Mouse (Mus musculus) liver, embryonic 14.5 days (tissue): ENCODE measurements around the gene Acox2. TPM values are rescaled to one million over a fixed set of nuclear protein-coding genes. Genes with fewer than 3 reads are reported as not detected.

ENCODE experiments used
- ATAC-seq: fragments of 200-750 bp; cut with Nextera tagmentation; 2 replicates; pipeline ENCODE4 v1.8.0; 2017; ENCODE audit warnings: moderate number of reproducible peaks, mild to moderate bottlenecking, moderate library complexity; ENCODE audit not compliant: insufficient read depth
- DNase-seq, 3 experiments: peaks; one replicate each; pipeline ENCODE4 v3.0.0-alpha.2; 2012 to 2013; ENCODE audit warnings: low read depth in 3 of 3, low spot score in 3 of 3
- H3K27ac ChIP-seq: fragments of 300-500 bp; sonication (generic); 2 replicates; pipeline ENCODE4 v1.5.1; 2014; ENCODE audit warnings: moderate library complexity, mild to moderate bottlenecking, control low read depth, inconsistent platforms
- H3K27me3 ChIP-seq: fragments of 300-500 bp; sonication (generic); 2 replicates; pipeline ENCODE4 v1.6.1; 2014; ENCODE audit warnings: mild to moderate bottlenecking, low read length, moderate library complexity; ENCODE audit not compliant: control insufficient read depth, insufficient read depth
- H3K36me3 ChIP-seq: fragments of 300-500 bp; sonication (generic); replicated peaks from 2 replicates; pipeline ENCODE4 v1.6.1; 2014; ENCODE audit warnings: low read depth; ENCODE audit not compliant: control insufficient read depth, insufficient read depth
- H3K4me1 ChIP-seq, 2 experiments: fragments of 200-500 bp in 1 of 2; fragments of 300-500 bp in 1 of 2; sonication (generic) in 1 of 2; replicated peaks; 2 replicates each; pipeline ENCODE4 v1.6.1; 2012 to 2014; ENCODE audit warnings: antibody characterized with exemption in 1 of 2, inconsistent platforms in 1 of 2, low read length in 1 of 2; ENCODE audit not compliant: control insufficient read depth in 2 of 2, insufficient read depth in 2 of 2
- H3K4me2 ChIP-seq: fragments of 300-500 bp; sonication (generic); 2 replicates; pipeline ENCODE4 v1.6.1; 2014; ENCODE audit warnings: low read depth, mild to moderate bottlenecking, control low read depth, moderate library complexity
- H3K4me3 ChIP-seq, 2 experiments: fragments of 200-500 bp in 1 of 2; fragments of 300-500 bp in 1 of 2; sonication (generic) in 1 of 2; 2 replicates each; pipeline ENCODE4 v1.5.1; 2012 to 2014; ENCODE audit warnings: low read depth in 2 of 2, low read length in 2 of 2, mild to moderate bottlenecking in 2 of 2, control low read depth in 1 of 2, inconsistent platforms in 1 of 2, moderate library complexity in 1 of 2; ENCODE audit not compliant: insufficient read depth in 1 of 2
- H3K9ac ChIP-seq: fragments of 300-500 bp; sonication (generic); replicated peaks from 2 replicates; pipeline ENCODE4 v1.6.1; 2014; ENCODE audit warnings: mild to moderate bottlenecking, control low read depth, moderate library complexity
- H3K9me3 ChIP-seq: fragments of 300-500 bp; sonication (generic); 2 replicates; pipeline ENCODE4 v1.6.1; 2016; ENCODE audit warnings: low read length, mixed read lengths; ENCODE audit not compliant: control insufficient read depth
- CTCF ChIP-seq: IDR thresholded peaks from 2 replicates; pipeline ENCODE4 v1.5.1; 2016; ENCODE audit warnings: antibody characterized with exemption, low read depth, control low read depth
- EP300 ChIP-seq: IDR thresholded peaks from 2 replicates; pipeline ENCODE4 v1.6.1; 2016; ENCODE audit warnings: antibody characterized with exemption, low read depth
- WGBS: fragments of 180-500 bp; shearing (Covaris S2); extraction: QIAGEN DNeasy Blood & Tissue Kit; methylation state at CpG from one replicate; pipeline ENCODE4 v1.1.7; 2014; ENCODE audit not compliant: insufficient replicate concordance; 5-methylcytosine and 5-hydroxymethylcytosine counted together
- polyA plus RNA-seq, 2 experiments: library from polyadenylated mRNA; depleted of rRNA in 1 of 2; stranded (reverse) in 1 of 2; unstranded in 1 of 2; fragments of >200 nt; fragmentation: Nextera tagmentation in 1 of 2; extraction: Ambion mirVana in 1 of 2; gene quantifications; 2 replicates each; pipeline versions ENCODE4 v1.2.1 to v1.2.3; 2012 to 2014

Acox2 gene
- polyA plus RNA-seq, 2 experiments: 18.3 to 25.0 TPM

DNA sequence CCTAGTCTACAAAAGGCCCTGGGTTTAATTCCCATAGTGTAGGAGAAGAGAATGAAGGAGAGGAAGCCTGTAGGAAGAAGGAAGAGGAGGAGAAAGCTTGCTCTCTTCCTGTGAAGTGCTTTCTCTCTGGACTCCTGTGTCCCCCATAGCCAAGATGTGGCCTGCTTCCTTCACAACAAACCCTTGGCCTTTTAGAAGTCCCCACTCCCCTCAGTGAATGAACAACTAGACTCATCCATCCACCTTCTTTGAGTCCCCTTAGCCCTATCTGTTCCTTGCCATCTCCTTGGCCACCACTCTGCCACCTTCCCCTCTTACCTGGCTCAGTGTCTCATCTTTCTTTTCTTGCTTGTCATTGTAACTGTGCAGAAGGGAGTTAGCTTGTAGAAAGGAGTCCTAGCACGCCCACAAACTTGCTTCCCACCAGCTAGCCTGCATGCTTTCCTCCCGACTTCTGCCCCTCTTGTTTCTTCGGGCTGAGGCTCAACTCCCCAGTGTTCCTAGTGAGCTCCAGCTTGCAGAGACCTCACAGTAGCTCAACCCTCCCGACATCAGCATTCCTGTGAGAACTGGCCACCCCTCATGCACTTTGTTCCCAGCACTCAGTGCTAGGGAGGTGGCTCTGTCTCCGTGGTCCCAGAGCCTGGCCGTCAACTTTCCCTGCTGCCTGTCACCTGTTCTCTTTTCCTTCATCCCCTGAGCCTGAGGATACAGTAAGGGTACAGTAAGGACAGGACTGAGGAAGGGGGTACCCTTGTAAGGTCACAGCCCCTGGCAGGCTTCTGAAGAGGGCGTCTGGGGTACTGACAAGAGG, 1.4 kb downstream of the Acox2 start:
- H3K36me3 ChIP-seq: no peaks in the 10 kb centered on the region
- H3K9ac ChIP-seq: no peak overlapping the region; the same call in 1 of the 2 replicates
- WGBS: 38% methylated on average over 7 of the region's 7 CpGs
- peaks cover 0 to 10% of the 10 kb centered on the region in 2 experiments; a peak in 1 of 4 replicates for H3K4me1 ChIP-seq
- H3K27ac ChIP-seq: no peak overlapping the region; the same call in 1 of the 2 replicates
- no peak for TF ChIP-seq EP300
- no peak for TF ChIP-seq CTCF
- no peak for DNase-seq
- peak overlapping the region in 1 of 2 experiments; percentile 20; a peak in 1 of 4 replicates for H3K4me3 ChIP-seq
- no peaks in the 10 kb centered on the region for H3K9me3 ChIP-seq
- H3K27me3 ChIP-seq: no peaks in the 10 kb centered on the region
- ATAC-seq: no peak
- H3K4me2 ChIP-seq: peak overlapping the region; percentile 45

- no peaks in the 10 kb centered on the region for H3K27me3 ChIP-seq
- H3K4me3 ChIP-seq: peak overlapping the region in 1 of 2 experiments; percentile 4; a peak in 1 of 4 replicates
- peak overlapping the region; percentile 45 for H3K4me2 ChIP-seq
Measured at GRCm38 (mm10) chr14:8256881-8257280, 2.3 kb downstream of the Acox2 start.

DNA sequence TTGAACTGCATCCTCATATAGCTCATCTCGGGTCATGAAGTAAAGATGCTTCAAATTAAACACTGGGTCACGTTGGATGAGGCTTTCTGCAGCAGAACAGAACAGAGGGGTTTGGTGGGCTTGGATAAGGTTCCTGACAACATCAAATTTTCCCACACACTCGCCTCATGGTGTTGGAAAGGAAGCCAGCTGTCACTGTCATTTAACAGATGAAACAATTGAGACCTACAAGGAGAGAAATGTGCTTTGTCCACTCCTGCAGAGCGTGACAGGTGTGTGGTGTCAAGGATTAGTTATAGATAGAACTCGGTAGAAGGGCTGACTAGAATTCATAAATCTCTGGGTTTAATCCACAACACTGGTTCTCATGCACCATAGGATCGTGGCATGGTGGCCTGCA, 3.1 kb downstream of the Acox2 start:
- H3K9me3 ChIP-seq: no peaks in the 10 kb centered on the region
- H3K4me2 ChIP-seq: no peak overlapping the region
- H3K36me3 ChIP-seq: no peaks in the 10 kb centered on the region
- H3K4me3 ChIP-seq: no peak overlapping the region
- ATAC-seq (no peak), DNase-seq (no peak)
- no peak overlapping the region for H3K9ac ChIP-seq
- no peak overlapping the region for H3K27ac ChIP-seq
- 43% methylated on average over 6 of the region's 6 CpGs for WGBS
- no peaks in the 10 kb centered on the region for H3K27me3 ChIP-seq
- peaks cover 0 to 10% of the 10 kb centered on the region in 2 experiments; a peak in 1 of 4 replicates for H3K4me1 ChIP-seq
- TF ChIP-seq EP300 (no peak), CTCF (no peak)

More at GRCm38 (mm10) chr14:8256881-8257280, 2.3 kb downstream of the Acox2 start:
- H3K9me3 ChIP-seq: no peaks in the 10 kb centered on the region
- ATAC-seq (no peak), DNase-seq (no peak)
- TF ChIP-seq EP300: no peak
- TF ChIP-seq CTCF: no peak
- peaks cover 0 to 10% of the 10 kb centered on the region in 2 experiments; a peak in 1 of 4 replicates for H3K4me1 ChIP-seq
- no peak overlapping the region for H3K9ac ChIP-seq
- no peak overlapping the region for H3K27ac ChIP-seq
- 37% methylated on average over 5 of the region's 5 CpGs for WGBS
- H3K36me3 ChIP-seq: no peaks in the 10 kb centered on the region

- H3K4me2 ChIP-seq: no peak overlapping the region
- TF ChIP-seq EP300: no peak
- TF ChIP-seq CTCF: peak; percentile 60
- no peak overlapping the region for H3K4me3 ChIP-seq
- peaks cover 0 to 7% of the 10 kb centered on the region in 2 experiments; a peak in 1 of 4 replicates for H3K4me1 ChIP-seq
- WGBS: 41% methylated on average over 7 of the region's 7 CpGs
- no peak for ATAC-seq
- no peaks in the 10 kb centered on the region for H3K27me3 ChIP-seq
- no peak overlapping the region for H3K27ac ChIP-seq
- H3K9me3 ChIP-seq: no peaks in the 10 kb centered on the region
- no peaks in the 10 kb centered on the region for H3K36me3 ChIP-seq
- H3K9ac ChIP-seq: no peak overlapping the region
- no peak for DNase-seq
Measured at GRCm38 (mm10) chr14:8255076-8255729, 4.0 kb downstream of the Acox2 start.

DNA sequence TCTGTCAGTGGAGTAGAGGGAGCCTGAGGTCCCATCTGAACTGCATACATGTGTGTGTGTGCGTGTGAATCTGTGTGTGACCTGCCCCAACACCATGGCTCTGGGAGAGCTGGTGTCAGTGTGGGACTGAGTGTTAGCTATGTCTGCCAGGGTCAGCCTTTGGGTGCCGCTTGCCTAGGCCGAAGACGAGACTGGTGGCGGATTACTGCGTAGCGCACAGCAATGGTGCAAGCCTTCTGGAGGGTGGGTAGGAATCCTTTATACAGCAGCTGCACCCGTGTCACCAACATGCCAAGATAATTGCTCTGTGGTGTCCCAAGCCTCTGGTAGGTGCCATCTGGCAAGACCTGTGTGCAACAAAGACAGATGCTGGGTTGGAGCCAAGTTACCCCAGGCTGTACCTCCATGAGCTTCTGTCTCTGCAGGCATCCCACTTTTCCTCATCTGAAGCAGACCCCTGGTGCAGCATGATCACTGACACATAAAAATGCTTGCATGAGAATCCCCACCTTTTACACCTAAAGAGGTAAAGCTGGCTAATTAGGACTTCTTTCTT, 7.7 kb downstream of the Acox2 start:
- ATAC-seq (no peak), DNase-seq (no peak)
- WGBS: 82% methylated on average over 8 of the region's 8 CpGs
- Histone ChIP-seq H3K4me2 (no peak overlapping the region), H3K9ac (no peak overlapping the region), H3K27me3 (no peaks in the 10 kb centered on the region), H3K27ac (no peak overlapping the region), H3K9me3 (no peaks in the 10 kb centered on the region), H3K4me3 (no peak overlapping the region), H3K36me3 (no peaks in the 10 kb centered on the region), H3K4me1 (no peaks in the 10 kb centered on the region)
- TF ChIP-seq EP300 (no peak), CTCF (no peak)
